Comparison of ENCODE assay signal across 8 mouse cellular contexts in the genomic region with DNA sequence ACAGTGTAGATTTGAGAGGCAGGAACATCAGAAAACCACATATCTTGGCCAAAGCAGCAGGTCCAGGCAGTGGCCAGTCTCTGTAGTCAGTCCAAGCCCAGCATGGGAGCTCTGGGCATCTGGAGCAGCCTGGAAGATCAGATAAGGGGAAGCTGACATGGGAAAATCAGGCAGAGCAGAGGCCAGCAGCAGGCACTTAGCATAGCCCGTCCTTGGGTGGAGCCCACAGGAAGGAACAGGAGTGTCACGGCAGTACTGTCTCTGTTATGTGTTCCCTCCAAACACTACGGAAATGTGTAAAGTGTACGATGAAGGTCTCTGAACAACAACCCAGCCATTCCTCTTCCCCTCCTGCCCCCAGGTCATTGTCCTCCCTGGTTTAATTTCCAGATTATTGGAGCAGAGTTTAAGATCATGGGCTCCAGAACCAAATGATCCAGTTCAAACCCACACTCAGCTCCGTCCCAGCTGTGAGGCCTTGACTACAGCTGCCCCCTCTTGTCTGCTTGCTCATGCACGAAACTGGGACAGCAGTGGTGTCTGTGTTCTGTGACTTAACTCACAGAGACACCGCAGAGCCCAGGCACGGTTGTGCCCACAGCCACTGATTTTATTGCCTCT.
A peak's percentile ranks its signal among the peaks of the same experiment; 100 is the strongest.
DNase-seq lines count a peak whose midpoint lies in the region; ATAC-seq and TF ChIP-seq lines count a peak whose summit lies in the region.

No protein-coding gene starts in this region.

- TF ChIP-seq CTCF in kidney, adult 2 months (conservative IDR thresholded peaks at IDR 0.05; ENCODE audit: insufficient read depth, insufficient read length, low read depth, low read length), result no peak

- no peak for ATAC-seq in inflammation-experienced regulatory T-cells, adult 6 months

- no peak for TF ChIP-seq POLR2A in kidney, adult 2 months (IDR thresholded peaks at IDR 0.05; ENCODE audit: low read depth, low read length)

- DNase-seq in gastrocnemius, adult 18-20 months (ENCODE audit: low spot score), result peak; percentile 26
- no peak for DNase-seq in gastrocnemius, postnatal 10 days
- DNase-seq in heart, adult 11 months, result peak; percentile 99
- DNase-seq in kidney, adult 2 months, result peak; percentile 79
- peak; percentile 86 for DNase-seq in lung, postnatal 36 days
- no peak for DNase-seq in cerebellum, adult 18-20 months
- DNase-seq in cerebellum, postnatal 36 days, result no peak

- H3K4me3 ChIP-seq in kidney, adult 2 months (ENCODE audit: insufficient read depth, low read depth, low read length), result no peak overlapping the region

- 28% methylated on average over 8 of the region's 8 CpGs for WGBS in kidney, adult 2 months

- 0 out of 2 replicates have a peak, but pooled peaks cover 2% of the 10 kb centered on the region for H3K4me1 ChIP-seq in kidney, adult 2 months (ENCODE audit: control insufficient read depth, insufficient read depth, low read length)

- peak overlapping the region; percentile 82 for H3K27ac ChIP-seq in kidney, adult 2 months (ENCODE audit: insufficient read depth, low read depth, low read length)

- no peaks in the 10 kb centered on the region for H3K27me3 ChIP-seq in kidney, adult 2 months (replicated peaks; ENCODE audit: control insufficient read depth, insufficient read depth, low read length)

- no peaks in the 10 kb centered on the region for H3K36me3 ChIP-seq in kidney, adult 2 months (ENCODE audit: control insufficient read depth, insufficient read depth, low read length)

Comparison
In these comparisons a context has a peak if more than half of its experiments do, and no peak if none do; other contexts are left out.
1. DNase-seq: peak in gastrocnemius, adult 18-20 months (single experiment), heart, adult 11 months (single experiment), kidney, adult 2 months (single experiment) and lung, postnatal 36 days (single experiment); none in gastrocnemius, postnatal 10 days (single experiment), cerebellum, adult 18-20 months (0 of 2) and cerebellum, postnatal 36 days (0 of 2).